ENCODE assay signal across 8 mouse cellular contexts in the genomic region with DNA sequence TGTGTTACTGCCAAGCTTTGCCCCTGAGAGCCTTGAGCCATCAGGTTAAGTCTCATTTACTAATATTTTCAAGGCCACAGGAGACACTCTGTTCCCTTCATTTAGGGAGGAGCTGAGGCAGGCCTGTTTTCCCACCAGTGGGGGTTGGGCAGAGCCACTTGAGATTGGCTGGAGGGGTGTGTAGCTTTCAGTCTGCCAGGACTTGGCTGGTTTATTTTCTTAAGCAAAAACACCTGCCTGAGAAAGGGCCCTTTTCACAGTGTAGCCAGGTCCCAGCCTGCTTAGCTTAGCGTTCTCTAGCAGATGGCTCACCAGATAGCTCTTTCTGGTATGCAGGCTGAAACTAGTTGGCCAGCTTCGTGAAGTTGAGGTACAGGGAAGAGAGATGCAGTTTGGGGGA. TPM values are rescaled to one million over a fixed set of nuclear protein-coding genes. Genes with fewer than 3 reads are reported as not detected.
DNase-seq lines count a peak whose midpoint lies in the region; ATAC-seq lines count a peak whose summit lies in the region.

No protein-coding gene starts in this region.

- WGBS in kidney, embryonic 15.5 days: 45% methylated on average over 2 of the region's 2 CpGs
- 78% methylated on average over 2 of the region's 2 CpGs for WGBS in neural tube, embryonic 13.5 days

- H3K4me1 ChIP-seq in kidney, embryonic 15.5 days: peaks cover 73% of the 10 kb centered on the region
- peaks cover 47% of the 10 kb centered on the region for H3K4me1 ChIP-seq in neural tube, embryonic 13.5 days (replicated peaks)

- 0 out of 2 replicates have a peak, but pooled peaks have one; percentile 20 for ATAC-seq in kidney, embryonic 15.5 days (replicated peaks; ENCODE audit: low FRiP score)
- no peak for ATAC-seq in neural tube, embryonic 13.5 days (ENCODE audit: low read depth)

- H3K36me3 ChIP-seq in kidney, embryonic 15.5 days: peaks cover 20% of the 10 kb centered on the region; the same call in 1 of the 2 replicates
- no peaks in the 10 kb centered on the region for H3K36me3 ChIP-seq in neural tube, embryonic 13.5 days

- peak; percentile 88 for DNase-seq in urinary bladder, postnatal 14 days (ENCODE audit: low spot score)
- DNase-seq in urinary bladder, adult 2 months (ENCODE audit: low spot score): no peak
- peak; percentile 88 for DNase-seq in gonadal fat pad, adult 2 months (ENCODE audit: low read depth)
- DNase-seq in layer of hippocampus, postnatal 25 days (ENCODE audit: extremely low spot score in 1 of 2, low spot score in 1 of 2): no peak
- DNase-seq in cerebellum, postnatal 14 days: no peak
- no peak for DNase-seq in left cerebral cortex, postnatal 36 days (ENCODE audit: low spot score in 2 of 2)

- no peaks in the 10 kb centered on the region for H3K9me3 ChIP-seq in kidney, embryonic 15.5 days (replicated peaks)
- H3K9me3 ChIP-seq in neural tube, embryonic 13.5 days: no peaks in the 10 kb centered on the region

- intact Hi-C loops in left cerebral cortex, postnatal 36 days (cut with DNase I): no loop called here

- no peak overlapping the region for H3K4me3 ChIP-seq in kidney, embryonic 15.5 days (replicated peaks)
- H3K4me3 ChIP-seq in neural tube, embryonic 13.5 days: no peak overlapping the region

- peak overlapping the region; percentile 92 for H3K27ac ChIP-seq in kidney, embryonic 15.5 days
- H3K27ac ChIP-seq in neural tube, embryonic 13.5 days (replicated peaks): 0 out of 2 replicates have a peak overlapping the region, but pooled peaks have one; percentile 23

- peak overlapping the region; percentile 77; the same call in 1 of the 2 replicates for H3K4me2 ChIP-seq in kidney, embryonic 15.5 days
- H3K4me2 ChIP-seq in neural tube, embryonic 13.5 days: no peak overlapping the region

- no peaks in the 10 kb centered on the region for H3K27me3 ChIP-seq in kidney, embryonic 15.5 days
- peaks cover 23% of the 10 kb centered on the region for H3K27me3 ChIP-seq in neural tube, embryonic 13.5 days

- no peak overlapping the region for H3K9ac ChIP-seq in kidney, embryonic 15.5 days
- no peak overlapping the region for H3K9ac ChIP-seq in neural tube, embryonic 13.5 days

RNA-seq across cellular contexts. Expression of a gene that starts 5.6 kb away (rescaled TPM):
- 536 and 671 TPM in 2 replicates for polyA plus RNA-seq in urinary bladder, adult 2 months (2012; rRNA removed)
- 884 and 1,391 TPM in 2 replicates for polyA plus RNA-seq in gonadal fat pad, adult 2 months (2012; rRNA removed)
- polyA plus RNA-seq in kidney, embryonic 15.5 days (2015; fragmentation: Nextera tagmentation; extraction: Ambion mirVana): 567 and 614 TPM in 2 replicates
- 308 and 356 TPM in 2 replicates for polyA plus RNA-seq in neural tube, embryonic 13.5 days (2015; fragmentation: Nextera tagmentation; extraction: Ambion mirVana)
- total RNA-seq in layer of hippocampus, postnatal 25 days (2021): 1 to 10 TPM; 8.5 to 9.4 TPM
- 10 to 100 TPM in 1 of 2 experiments, 1 to 10 TPM in 1; 9.5 to 14.3 TPM for total RNA-seq in left cerebral cortex, postnatal 36 days (2021)

Comparison
In these comparisons a context has a peak if more than half of its experiments do, and no peak if none do; other contexts are left out.
1. DNase-seq: peak in urinary bladder, postnatal 14 days (single experiment) and gonadal fat pad, adult 2 months (single experiment); none in urinary bladder, adult 2 months (single experiment), layer of hippocampus, postnatal 25 days (0 of 2), cerebellum, postnatal 14 days (0 of 2) and left cerebral cortex, postnatal 36 days (0 of 2).